Mouse (Mus musculus) liver, postnatal 0 days (tissue): ENCODE results near the gene Vamp1.
A peak's percentile ranks its signal among the peaks of the same experiment; 100 is the strongest.

ENCODE experiments used
- CTCF ChIP-seq: sonication (generic); IDR thresholded peaks from 2 replicates; pipeline ENCODE4 v1.5.1; 2016; ENCODE audit warnings: antibody characterized with exemption, low read depth
- EP300 ChIP-seq: IDR thresholded peaks from 2 replicates; pipeline ENCODE4 v1.6.1; 2016; ENCODE audit warnings: antibody characterized with exemption, low read depth, mild to moderate bottlenecking

DNA sequence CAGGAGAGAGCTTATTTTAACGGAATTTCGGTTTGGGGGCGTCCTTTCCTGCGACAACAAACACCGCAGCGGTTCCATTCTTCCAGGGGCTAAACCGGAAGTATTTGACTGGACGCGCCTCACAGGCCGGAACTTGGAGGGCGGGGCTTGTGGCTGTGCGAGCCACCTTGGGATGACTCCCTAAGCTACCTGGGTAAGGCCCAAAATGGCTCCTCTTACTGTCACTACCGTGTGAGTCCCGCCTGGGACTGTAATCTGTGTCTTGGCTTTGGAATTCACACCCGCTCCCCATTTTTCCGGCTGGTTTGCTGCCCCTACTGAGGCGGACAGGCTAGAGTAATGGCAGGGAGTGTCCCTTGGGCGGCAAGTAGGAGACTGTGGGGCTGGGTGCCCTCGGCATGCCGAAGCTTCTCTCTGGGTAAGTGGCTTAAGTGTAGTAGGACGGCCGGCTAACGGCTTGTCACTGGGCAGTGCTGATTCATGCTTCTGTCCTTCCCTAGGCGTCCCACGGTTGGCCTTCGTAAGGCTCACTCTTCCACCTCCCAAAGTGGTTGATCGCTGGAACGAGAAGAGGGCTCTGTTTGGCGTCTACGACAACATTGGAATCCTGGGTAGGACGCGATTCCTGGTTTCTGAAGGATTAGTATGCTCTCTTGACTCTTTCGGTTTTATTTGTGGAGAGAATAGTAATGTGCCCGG, 23.2 kb upstream of the Vamp1 start:
- TF ChIP-seq CTCF (no peak), EP300 (peak; percentile 7; the same call in 1 of the 2 replicates)
